Mouse (Mus musculus) intestine, embryonic 16.5 days (tissue): ENCODE measurements around the gene Serpina3j. TPM values are rescaled to one million over a fixed set of nuclear protein-coding genes. Genes with fewer than 3 reads are reported as not detected.

ENCODE experiments used
- ATAC-seq: fragments of 200-750 bp; cut with Nextera tagmentation; 2 replicates; pipeline ENCODE4 v1.8.0; 2017; ENCODE audit warnings: moderate TSS enrichment, moderate library complexity
- H3K27ac ChIP-seq: fragments of 300-500 bp; sonication (generic); 2 replicates; pipeline ENCODE4 v1.5.1; 2014; ENCODE audit warnings: mild to moderate bottlenecking, low read length
- H3K27me3 ChIP-seq: fragments of 300-500 bp; sonication (generic); replicated peaks from 2 replicates; pipeline ENCODE4 v1.6.1; 2014; ENCODE audit warnings: low read length, control low read depth, mixed read lengths; ENCODE audit not compliant: control insufficient read depth, insufficient read depth
- H3K36me3 ChIP-seq: fragments of 300-500 bp; sonication (generic); 2 replicates; pipeline ENCODE4 v1.6.1; 2014; ENCODE audit warnings: low read length, control low read depth; ENCODE audit not compliant: control insufficient read depth, insufficient read depth
- H3K4me1 ChIP-seq: fragments of 300-500 bp; sonication (generic); 2 replicates; pipeline ENCODE4 v1.6.1; 2014; ENCODE audit warnings: low read length, control low read depth, mixed read lengths; ENCODE audit not compliant: control insufficient read depth, insufficient read depth
- H3K4me2 ChIP-seq: fragments of 300-500 bp; sonication (generic); 2 replicates; pipeline ENCODE4 v1.6.1; 2014; ENCODE audit warnings: low read depth, low read length, control low read depth
- H3K4me3 ChIP-seq: fragments of 300-500 bp; sonication (generic); 2 replicates; pipeline ENCODE4 v1.5.1; 2014; ENCODE audit warnings: mild to moderate bottlenecking, low read length
- H3K9ac ChIP-seq: fragments of 300-500 bp; sonication (generic); 2 replicates; pipeline ENCODE4 v1.6.1; 2014; ENCODE audit warnings: low read depth, low read length
- H3K9me3 ChIP-seq: fragments of 300-500 bp; sonication (generic); 2 replicates; pipeline ENCODE4 v1.6.1; 2016; ENCODE audit warnings: low read length, control low read depth; ENCODE audit not compliant: control insufficient read depth
- WGBS: fragments of 180-500 bp; shearing (Covaris S2); extraction: QIAGEN DNeasy Blood & Tissue Kit; methylation state at CpG from one replicate; pipeline ENCODE4 v1.1.7; 2014; 5-methylcytosine and 5-hydroxymethylcytosine counted together
- polyA plus RNA-seq: library from polyadenylated mRNA; unstranded; fragments of >200 nt; fragmentation: Nextera tagmentation; extraction: Ambion mirVana; gene quantifications from 2 replicates; pipeline ENCODE4 v1.2.1, GENCODE M21; 2015

The Serpina3j gene
- polyA plus RNA-seq, 1 experiment from 2014 or later = not detected

- H3K4me3 ChIP-seq = no peak overlapping the region
- no peak overlapping the region for H3K9ac ChIP-seq
- no peak overlapping the region for H3K4me2 ChIP-seq
- H3K4me1 ChIP-seq = no peaks in the 10 kb centered on the region
- no peaks in the 10 kb centered on the region for H3K9me3 ChIP-seq
- no peak overlapping the region for H3K27ac ChIP-seq
- no peaks in the 10 kb centered on the region for H3K27me3 ChIP-seq
- H3K36me3 ChIP-seq = no peaks in the 10 kb centered on the region
- 80% methylated on average over 3 of the region's 3 CpGs for WGBS
- ATAC-seq = no peak
These were observed 41.7 kb downstream of the Serpina3j start for GRCm38 (mm10) chr12:104356006-104356405.

- no peak overlapping the region for H3K9ac ChIP-seq
- H3K9me3 ChIP-seq = no peaks in the 10 kb centered on the region
- H3K4me3 ChIP-seq = no peak overlapping the region
- no peak overlapping the region for H3K4me2 ChIP-seq
- no peaks in the 10 kb centered on the region for H3K36me3 ChIP-seq
- no peak for ATAC-seq
- H3K27ac ChIP-seq = no peak overlapping the region
- 86% methylated on average over 3 of the region's 3 CpGs for WGBS
- H3K4me1 ChIP-seq = no peaks in the 10 kb centered on the region
- H3K27me3 ChIP-seq = no peaks in the 10 kb centered on the region
These were observed 55.6 kb downstream of the Serpina3j start for GRCm38 (mm10) chr12:104369986-104370385.

Other genes starting within 250 kb of the Serpina3j start
- 0.06 and 0.10 TPM in 2 replicates for gene Serpina5, start 213.4 kb upstream of the Serpina3j start, polyA plus RNA-seq
- not detected in 2 replicates for gene Serpina3a, start 201.8 kb upstream of the Serpina3j start, polyA plus RNA-seq
- 0.06 TPM in 1 of 2 replicates, not detected in the other for gene Serpina3b, start 186.6 kb upstream of the Serpina3j start, polyA plus RNA-seq
- 0.06 TPM in 1 of 2 replicates, not detected in the other for gene Serpina3c, start 160.7 kb upstream of the Serpina3j start, polyA plus RNA-seq
- gene Serpina3f, start 100.0 kb upstream of the Serpina3j start, polyA plus RNA-seq = 0.44 TPM in 2 replicates
- 5.3 and 5.7 TPM in 2 replicates for gene Serpina3g, start 78.3 kb upstream of the Serpina3j start, polyA plus RNA-seq
- gene Serpina3i, start 51.4 kb upstream of the Serpina3j start, polyA plus RNA-seq = 0.20 TPM in 1 of 2 replicates, not detected in the other
- not detected in 2 replicates for gene Serpina3k, start 23.9 kb downstream of the Serpina3j start, polyA plus RNA-seq
- gene Serpina3m, start 23.9 kb downstream of the Serpina3j start, polyA plus RNA-seq = not detected in 2 replicates
- 0.12 TPM in 2 replicates for gene Serpina3n, start 92.2 kb downstream of the Serpina3j start, polyA plus RNA-seq
- gene Gsc, start 158.8 kb downstream of the Serpina3j start, polyA plus RNA-seq = 0.23 and 0.24 TPM in 2 replicates